Mouse (Mus musculus) kidney, adult 2 months (tissue): ENCODE measurements at regions not wholly inside any gene's neighbourhood (a gene's known extent, or its start where the extent isn't known, plus 50 kb on each side); places are given as distances from the start of the nearest gene placed in this dataset.

Experiments used
- CTCF ChIP-seq: fragments of 200-500 bp; conservative IDR thresholded peaks from 2 replicates; pipeline ENCODE4 v1.5.1; 2011; ENCODE audit warnings: low read depth, mild to moderate bottlenecking, control low read depth, low read length, moderate library complexity, mixed read lengths; ENCODE audit not compliant: insufficient read depth, insufficient read length
- POLR2A ChIP-seq: fragments of 200-500 bp; IDR thresholded peaks from one replicate; pipeline ENCODE4 v1.6.1; 2011; ENCODE audit warnings: low read depth, low read length, control low read depth

DNA sequence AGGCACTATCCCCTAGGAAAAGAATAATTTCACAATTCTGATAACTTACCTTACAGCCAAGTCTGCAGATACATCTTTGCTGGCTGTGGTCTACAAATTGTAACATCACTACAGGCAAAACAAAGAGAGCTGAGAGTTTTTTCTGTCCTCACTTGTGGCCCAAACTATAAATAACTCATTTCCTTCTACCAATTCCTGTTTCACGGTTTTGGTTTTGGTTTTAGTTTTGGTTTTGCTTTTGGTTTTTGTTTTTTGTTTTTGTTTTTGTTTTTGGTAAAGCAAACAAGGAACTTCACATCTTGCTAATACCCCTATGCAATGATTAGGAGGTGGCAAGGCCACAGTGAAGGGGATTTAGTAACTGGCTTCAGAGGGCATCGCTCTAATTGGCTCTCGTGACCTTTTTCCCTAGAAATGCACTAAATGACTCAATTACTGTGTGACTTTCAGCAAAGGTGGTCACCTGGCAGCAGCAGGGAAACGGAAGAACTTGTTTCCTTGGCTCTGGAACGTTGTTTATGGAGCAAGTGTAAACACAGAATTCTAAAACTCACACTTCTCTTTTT is 53.3 kb upstream of the Fgf16 start:
- TF ChIP-seq CTCF: no peak
- no peak for TF ChIP-seq POLR2A
